Mouse (Mus musculus) subcutaneous adipose tissue, adult 2 months (tissue): Measurements from ENCODE around the gene Rell1. TPM values are rescaled to one million over a fixed set of nuclear protein-coding genes. Genes with fewer than 3 reads are reported as not detected.

Experiments
- polyA plus RNA-seq: library from polyadenylated mRNA; depleted of rRNA; stranded (reverse); fragments of >200 nt; gene quantifications from 2 replicates; pipeline ENCODE4 v1.2.3, GENCODE M21; 2012; ENCODE audit warnings: low replicate concordance; rRNA removed

Rell1 gene
- polyA plus RNA-seq: 6.6 and 15.6 TPM in 2 replicates

DNA sequence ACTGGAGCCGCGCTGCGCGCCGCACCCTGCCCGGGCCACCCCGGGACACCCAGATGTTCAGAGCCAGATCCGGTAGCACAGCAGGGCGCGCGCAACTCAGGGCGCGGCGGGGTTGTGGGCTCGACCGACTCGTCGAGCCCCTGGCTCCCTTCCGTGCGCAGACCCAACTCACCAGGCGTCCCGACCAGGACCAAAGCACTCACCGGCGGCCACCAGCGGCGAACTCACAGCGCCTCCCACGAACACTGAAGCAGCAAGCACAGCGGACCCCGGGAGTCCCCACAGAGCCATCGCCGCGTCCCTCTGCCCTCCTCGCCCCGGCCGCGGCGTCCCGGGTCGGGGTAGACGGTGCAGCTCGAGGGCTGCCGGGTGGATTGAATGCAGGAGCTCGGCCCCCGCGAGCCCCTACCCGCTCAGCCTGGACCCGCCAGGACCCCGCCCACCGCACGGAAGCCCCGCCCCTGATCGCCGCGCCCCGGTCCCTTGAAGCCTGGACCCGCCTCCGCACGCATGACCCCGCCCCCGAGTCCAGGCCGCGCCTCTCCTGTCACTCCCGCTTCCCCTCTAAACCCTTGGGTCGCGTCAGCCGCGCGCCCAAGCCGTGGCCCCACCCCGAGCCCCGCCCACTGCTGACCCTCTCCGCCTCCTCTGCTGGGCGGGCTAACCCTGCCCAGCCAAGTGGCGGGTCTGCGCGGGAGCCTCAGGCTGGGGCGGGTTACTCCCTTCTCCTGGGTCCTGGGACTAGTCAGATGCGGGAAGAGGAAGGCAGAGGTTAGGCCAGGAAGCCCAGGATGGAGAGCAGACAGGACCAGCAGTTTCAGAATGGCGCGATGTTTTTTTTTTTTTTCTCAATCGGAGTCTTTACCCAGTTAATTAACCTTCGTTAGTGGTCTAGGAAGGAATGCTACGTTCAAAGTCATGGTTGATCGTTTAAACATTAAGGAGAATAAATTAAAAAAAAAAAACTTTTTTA lies at the start of gene Rell1:
Rell1 (minus strand) TSS at position 455 of the 973 bp plus-strand sequence.

Other genes starting within 250 kb of the Rell1 start
- gene 0610040J01Rik, start 156.5 kb downstream of the Rell1 start, polyA plus RNA-seq: 0.17 and 18.8 TPM in 2 replicates
- 9.3 and 20.4 TPM in 2 replicates for gene Pgm2, start 124.1 kb upstream of the Rell1 start, polyA plus RNA-seq
- gene Tbc1d1, start 187.4 kb upstream of the Rell1 start, polyA plus RNA-seq: 10.0 and 48.1 TPM in 2 replicates